Mouse (Mus musculus) thymus, postnatal 10 days (tissue): ENCODE results near the gene Aars.
"Not testable (repeated sequence)": the region's sequence is repeated elsewhere in the genome, so short reads cannot be mapped to it uniquely, and the experiment has no call there.

Experiments used
- DNase-seq, 2 experiments: peaks; one replicate each; pipeline ENCODE4 v3.0.0; 2021; ENCODE audit warnings: low spot score in 2 of 2

Gene Aars

GRCm38 (mm10) chr8:111053827-111054518, 21.0 kb downstream of the Aars start:
- DNase-seq, result no peak

- DNase-seq, result no peak
Observed at GRCm38 (mm10) chr8:111055031-111055634, 22.2 kb downstream of the Aars start.

- no peak for DNase-seq
Observed at GRCm38 (mm10) chr8:111055661-111056060, 22.7 kb downstream of the Aars start.

GRCm38 (mm10) chr8:111056158-111056663, 23.3 kb downstream of the Aars start, which contains the start of gene Exosc6:
Exosc6 (plus strand) TSS chr8:111056339.
- DNase-seq, result peak; percentile 79 to 87

- DNase-seq, result peak in 1 of 2 experiments; percentile 13
Observed at GRCm38 (mm10) chr8:111056691-111057293, 23.8 kb downstream of the Aars start.

- DNase-seq, result no peak
Observed at GRCm38 (mm10) chr8:111058946-111059572, 26.1 kb downstream of the Aars start.

GRCm38 (mm10) chr8:111061688-111062071, 28.7 kb downstream of the Aars start:
- no peak for DNase-seq

GRCm38 (mm10) chr8:111062072-111062757, 29.3 kb downstream of the Aars start:
- DNase-seq, result peak; percentile 79 to 88

GRCm38 (mm10) chr8:111062893-111063292, 29.9 kb downstream of the Aars start:
- DNase-seq, result no peak

GRCm38 (mm10) chr8:111066308-111066707, 33.4 kb downstream of the Aars start:
- DNase-seq, result no peak

GRCm38 (mm10) chr8:111067439-111067838, 34.5 kb downstream of the Aars start:
- no peak for DNase-seq

GRCm38 (mm10) chr8:111068660-111069059, 35.7 kb downstream of the Aars start:
- DNase-seq, result not testable (repeated sequence)

GRCm38 (mm10) chr8:111075926-111076325, 43.0 kb downstream of the Aars start:
- no peak for DNase-seq

- no peak for DNase-seq
Observed at GRCm38 (mm10) chr8:111079461-111079860, 46.5 kb downstream of the Aars start.

- no peak for DNase-seq
Observed at GRCm38 (mm10) chr8:111079861-111080271, 46.9 kb downstream of the Aars start.

GRCm38 (mm10) chr8:111081580-111082258, 48.8 kb downstream of the Aars start:
- DNase-seq, result no peak

- not testable (repeated sequence) for DNase-seq
Observed at GRCm38 (mm10) chr8:111083936-111084335, 51.0 kb downstream of the Aars start.

- DNase-seq, result peak; percentile 32 to 85
Observed at GRCm38 (mm10) chr8:111090126-111090525, 57.2 kb downstream of the Aars start.

- no peak for DNase-seq
Observed at GRCm38 (mm10) chr8:111091706-111092105, 58.8 kb downstream of the Aars start.

GRCm38 (mm10) chr8:111092326-111092725, 59.4 kb downstream of the Aars start, which contains the start of gene Clec18a:
Clec18a (minus strand) TSS chr8:111092426.
- DNase-seq, result not testable (repeated sequence)
